Mouse (Mus musculus) hindbrain, embryonic 14.5 days (tissue): ENCODE results near the gene Myo1f. TPM values are rescaled to one million over a fixed set of nuclear protein-coding genes. Genes with fewer than 3 reads are reported as not detected.

Source experiments
- ATAC-seq: fragments of 200-750 bp; cut with Nextera tagmentation; 2 replicates; pipeline ENCODE4 v1.8.0; 2017; ENCODE audit warnings: moderate number of reproducible peaks, mild to moderate bottlenecking, moderate TSS enrichment, moderate library complexity; ENCODE audit not compliant: low FRiP score
- DNase-seq: peaks from one replicate; pipeline ENCODE4 v3.0.0-alpha.2; 2015; ENCODE audit warnings: low spot score
- H3K27ac ChIP-seq: fragments of 300-500 bp; sonication (generic); 2 replicates; pipeline ENCODE4 v1.5.1; 2014; ENCODE audit warnings: mild to moderate bottlenecking, moderate library complexity
- H3K27me3 ChIP-seq: fragments of 300-500 bp; sonication (generic); 2 replicates; pipeline ENCODE4 v1.6.1; 2014; ENCODE audit warnings: mild to moderate bottlenecking, low read length, mixed read lengths; ENCODE audit not compliant: control insufficient read depth, insufficient read depth
- H3K36me3 ChIP-seq: fragments of 300-500 bp; sonication (generic); replicated peaks from 2 replicates; pipeline ENCODE4 v1.6.1; 2014; ENCODE audit not compliant: control insufficient read depth, insufficient read depth
- H3K4me1 ChIP-seq: fragments of 300-500 bp; sonication (generic); replicated peaks from 2 replicates; pipeline ENCODE4 v1.6.1; 2014; ENCODE audit warnings: antibody characterized with exemption, low read length, mixed read lengths; ENCODE audit not compliant: control insufficient read depth, insufficient read depth
- H3K4me2 ChIP-seq: fragments of 300-500 bp; sonication (generic); replicated peaks from 2 replicates; pipeline ENCODE4 v1.6.1; 2014; ENCODE audit warnings: mild to moderate bottlenecking, moderate library complexity
- H3K4me3 ChIP-seq: fragments of 300-500 bp; sonication (generic); replicated peaks from 2 replicates; pipeline ENCODE4 v1.5.1; 2014; ENCODE audit warnings: mild to moderate bottlenecking, low read length
- H3K9ac ChIP-seq: fragments of 300-500 bp; sonication (generic); 2 replicates; pipeline ENCODE4 v1.6.1; 2014
- H3K9me3 ChIP-seq: fragments of 300-500 bp; sonication (generic); 2 replicates; pipeline ENCODE4 v1.6.1; 2016; ENCODE audit warnings: low read length; ENCODE audit not compliant: control insufficient read depth
- WGBS: fragments of 180-500 bp; shearing (Covaris S2); extraction: QIAGEN DNeasy Blood & Tissue Kit; methylation state at CpG from one replicate; pipeline ENCODE4 v1.1.7; 2014; 5-methylcytosine and 5-hydroxymethylcytosine counted together
- polyA plus RNA-seq: library from polyadenylated mRNA; unstranded; fragments of >200 nt; fragmentation: Nextera tagmentation; extraction: Ambion mirVana; gene quantifications from 2 replicates; pipeline ENCODE4 v1.2.1, GENCODE M21; 2014

Gene Myo1f
- polyA plus RNA-seq, 1 experiment from 2014 or later: 2.0 TPM

GRCm38 (mm10) chr17:33563527-33564076 is 8.1 kb downstream of the Myo1f start:
- Histone ChIP-seq H3K4me3 (no peak overlapping the region), H3K27me3 (no peaks in the 10 kb centered on the region), H3K36me3 (no peaks in the 10 kb centered on the region), H3K4me2 (no peak overlapping the region), H3K27ac (no peak overlapping the region), H3K4me1 (no peaks in the 10 kb centered on the region), H3K9ac (no peak overlapping the region), H3K9me3 (no peaks in the 10 kb centered on the region)
- DNase-seq (no peak), ATAC-seq (no peak)
- 69% methylated on average over 2 of the region's 2 CpGs for WGBS

DNA sequence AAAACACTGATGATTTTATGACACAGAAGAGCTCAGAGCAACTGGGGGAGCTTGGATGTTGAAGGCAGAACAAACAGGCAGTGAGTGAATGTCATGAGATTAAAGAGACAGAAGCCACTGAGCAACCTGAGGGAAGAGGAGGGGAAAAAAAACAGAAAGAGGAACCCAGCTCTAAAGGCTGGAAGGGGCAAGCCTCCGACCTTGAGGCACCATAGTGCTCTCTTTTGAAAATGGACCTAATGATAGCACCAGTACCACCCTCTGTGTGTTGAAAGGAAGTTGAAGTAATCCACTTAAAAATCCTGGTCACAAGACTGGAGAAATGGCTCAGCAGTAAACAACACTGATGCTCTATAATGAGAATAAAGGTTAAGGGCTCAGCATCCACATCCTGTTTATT is 9.1 kb downstream of the Myo1f start:
- Histone ChIP-seq H3K4me3 (no peak overlapping the region), H3K27ac (no peak overlapping the region), H3K9ac (no peak overlapping the region), H3K4me1 (no peaks in the 10 kb centered on the region), H3K27me3 (no peaks in the 10 kb centered on the region), H3K36me3 (no peaks in the 10 kb centered on the region), H3K9me3 (no peaks in the 10 kb centered on the region), H3K4me2 (no peak overlapping the region)
- DNase-seq: no peak
- 83% methylated on average over 1 of the region's 1 CpGs for WGBS
- ATAC-seq: no peak

- DNase-seq (no peak), ATAC-seq (no peak)
- Histone ChIP-seq H3K9ac (no peak overlapping the region), H3K9me3 (no peaks in the 10 kb centered on the region), H3K4me3 (no peak overlapping the region), H3K4me1 (no peaks in the 10 kb centered on the region), H3K4me2 (no peak overlapping the region), H3K36me3 (no peaks in the 10 kb centered on the region), H3K27ac (no peak overlapping the region), H3K27me3 (no peaks in the 10 kb centered on the region)
- 82% methylated on average over 2 of the region's 2 CpGs for WGBS
Observed at GRCm38 (mm10) chr17:33566182-33566581, 10.7 kb downstream of the Myo1f start.

DNA sequence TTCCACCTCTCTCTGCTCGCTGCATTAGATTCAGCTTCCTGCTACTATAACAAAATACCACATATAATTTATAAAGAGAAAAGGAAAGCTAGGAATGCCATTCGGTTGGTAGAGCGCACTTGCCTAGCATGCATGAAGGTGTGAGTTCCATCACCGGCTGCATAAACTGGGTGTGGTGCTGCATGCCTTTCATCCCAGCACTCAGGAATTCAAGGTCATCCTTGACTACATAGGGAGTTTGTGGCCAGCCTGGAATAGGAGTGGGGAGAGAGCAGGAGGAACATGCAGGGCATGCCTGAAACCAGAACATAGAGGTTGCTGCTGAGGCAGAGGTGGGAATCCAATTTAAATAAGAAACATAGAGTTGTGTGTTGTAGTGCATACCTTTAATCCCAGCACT is 28.6 kb downstream of the Myo1f start:
- Histone ChIP-seq H3K36me3 (no peaks in the 10 kb centered on the region), H3K9me3 (no peaks in the 10 kb centered on the region), H3K4me2 (no peak overlapping the region), H3K4me1 (no peaks in the 10 kb centered on the region), H3K27me3 (no peaks in the 10 kb centered on the region), H3K4me3 (no peak overlapping the region), H3K9ac (no peak overlapping the region), H3K27ac (no peak overlapping the region)
- DNase-seq (no peak), ATAC-seq (no peak)
- WGBS: 90% methylated on average over 4 of the region's 4 CpGs

- Histone ChIP-seq H3K27ac (no peak overlapping the region), H3K4me3 (no peak overlapping the region), H3K4me1 (no peaks in the 10 kb centered on the region), H3K27me3 (no peaks in the 10 kb centered on the region), H3K36me3 (no peaks in the 10 kb centered on the region), H3K9me3 (no peaks in the 10 kb centered on the region), H3K4me2 (no peak overlapping the region), H3K9ac (no peak overlapping the region)
- ATAC-seq: no peak
- WGBS: 74% methylated on average over 17 of the region's 17 CpGs
- DNase-seq: no peak
Observed at GRCm38 (mm10) chr17:33586011-33586410, 30.5 kb downstream of the Myo1f start.

GRCm38 (mm10) chr17:33597271-33597670 is 41.8 kb downstream of the Myo1f start:
- no peak overlapping the region for H3K4me2 ChIP-seq
- no peak for ATAC-seq
- no peaks in the 10 kb centered on the region for H3K4me1 ChIP-seq
- no peak overlapping the region for H3K9ac ChIP-seq
- no peak for DNase-seq
- peaks cover 4% of the 10 kb centered on the region; the same call in 1 of the 2 replicates for H3K9me3 ChIP-seq
- H3K27ac ChIP-seq: no peak overlapping the region
- H3K36me3 ChIP-seq: no peaks in the 10 kb centered on the region
- no peaks in the 10 kb centered on the region for H3K27me3 ChIP-seq
- no peak overlapping the region for H3K4me3 ChIP-seq

DNA sequence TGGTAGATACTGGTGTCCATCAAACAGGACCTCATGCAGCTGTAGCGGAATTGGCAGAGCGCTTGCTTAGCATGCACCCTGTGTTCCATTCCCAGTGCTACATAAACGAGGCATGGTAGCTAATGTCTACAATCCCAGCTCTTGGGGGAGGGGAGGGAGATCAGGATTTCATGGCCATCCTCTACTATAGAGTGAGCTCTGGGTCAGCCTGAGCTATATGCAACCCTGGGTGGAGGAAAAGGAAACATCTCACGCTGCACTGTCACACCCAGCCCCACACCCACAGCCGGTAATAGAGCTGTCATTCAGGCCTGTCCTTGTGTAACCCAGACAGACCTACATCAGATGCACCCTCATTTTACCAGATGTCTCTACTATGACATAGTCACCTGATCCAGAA is 43.0 kb downstream of the Myo1f start:
- H3K27ac ChIP-seq: no peak overlapping the region
- no peak overlapping the region for H3K4me3 ChIP-seq
- no peak overlapping the region for H3K9ac ChIP-seq
- DNase-seq: no peak
- no peaks in the 10 kb centered on the region for H3K4me1 ChIP-seq
- no peaks in the 10 kb centered on the region for H3K36me3 ChIP-seq
- no peak for ATAC-seq
- H3K9me3 ChIP-seq: peaks cover 4% of the 10 kb centered on the region; the same call in 1 of the 2 replicates
- 91% methylated on average over 5 of the region's 5 CpGs for WGBS
- H3K4me2 ChIP-seq: no peak overlapping the region
- no peaks in the 10 kb centered on the region for H3K27me3 ChIP-seq

- Histone ChIP-seq H3K27ac (no peak overlapping the region), H3K4me3 (no peak overlapping the region), H3K4me2 (no peak overlapping the region), H3K9me3 (peaks cover 4% of the 10 kb centered on the region; the same call in 1 of the 2 replicates), H3K4me1 (no peaks in the 10 kb centered on the region), H3K36me3 (no peaks in the 10 kb centered on the region), H3K27me3 (no peaks in the 10 kb centered on the region), H3K9ac (no peak overlapping the region)
- DNase-seq: no peak
- no peak for ATAC-seq
- WGBS: 88% methylated on average over 8 of the region's 8 CpGs
Observed at GRCm38 (mm10) chr17:33599836-33600475, 44.4 kb downstream of the Myo1f start.

DNA sequence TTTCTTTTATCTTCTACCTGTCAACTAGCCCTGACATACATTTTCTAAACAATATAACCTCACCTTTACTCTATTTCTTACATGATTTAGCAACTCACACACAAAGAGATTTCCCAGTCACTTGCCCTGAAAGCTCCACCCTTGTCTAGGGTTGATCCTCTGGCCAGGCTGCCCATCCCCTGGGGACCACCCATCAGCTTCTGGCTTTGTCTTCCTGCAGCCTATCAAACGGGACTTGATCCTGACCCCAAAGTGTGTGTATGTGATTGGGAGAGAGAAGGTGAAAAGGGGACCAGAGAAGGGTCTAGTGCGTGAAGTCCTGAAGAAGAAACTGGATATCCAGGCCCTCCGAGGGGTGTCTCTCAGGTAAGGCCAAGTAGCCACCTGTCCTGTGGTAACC is 45.3 kb downstream of the Myo1f start:
- Histone ChIP-seq H3K27ac (no peak overlapping the region), H3K4me3 (no peak overlapping the region), H3K36me3 (no peaks in the 10 kb centered on the region), H3K9me3 (peaks cover 4% of the 10 kb centered on the region; the same call in 1 of the 2 replicates), H3K4me1 (no peaks in the 10 kb centered on the region), H3K27me3 (no peaks in the 10 kb centered on the region), H3K9ac (no peak overlapping the region), H3K4me2 (no peak overlapping the region)
- ATAC-seq: no peak
- DNase-seq: no peak
- WGBS: 89% methylated on average over 3 of the region's 3 CpGs

DNA sequence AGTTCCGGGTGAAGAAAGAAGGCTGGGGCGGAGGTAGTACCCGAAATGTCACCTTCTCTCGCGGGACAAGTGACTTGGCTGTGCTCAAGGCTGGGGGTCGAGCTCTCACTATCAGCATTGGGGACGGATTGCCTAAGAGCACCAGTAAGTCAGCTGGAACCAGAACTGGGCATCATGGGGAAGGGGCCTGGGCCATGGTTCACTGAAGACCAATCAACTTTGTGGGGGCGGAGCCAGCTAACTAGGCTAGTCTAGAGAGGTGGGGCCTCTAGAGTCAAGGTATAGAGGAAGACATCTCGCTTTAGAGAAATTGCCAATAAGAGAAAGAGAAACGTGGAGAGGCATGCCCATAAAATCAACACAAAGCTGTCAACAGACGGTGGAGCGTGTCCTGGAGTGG is 46.4 kb downstream of the Myo1f start:
- Histone ChIP-seq H3K27me3 (no peaks in the 10 kb centered on the region), H3K4me1 (no peaks in the 10 kb centered on the region), H3K36me3 (no peaks in the 10 kb centered on the region), H3K9ac (no peak overlapping the region), H3K4me2 (no peak overlapping the region), H3K4me3 (no peak overlapping the region), H3K27ac (no peak overlapping the region), H3K9me3 (peaks cover 4% of the 10 kb centered on the region; the same call in 1 of the 2 replicates)
- no peak for ATAC-seq
- 87% methylated on average over 12 of the region's 12 CpGs for WGBS
- peak; percentile 14 for DNase-seq
